Mouse (Mus musculus): ENCODE measurements at regions not wholly inside any gene's neighbourhood (a gene's known extent, or its start where the extent isn't known, plus 50 kb on each side); places are given as distances from the start of the nearest gene placed in this dataset.

- H3K4me1 ChIP-seq (replicated peaks) = 0 out of 2 replicates have a peak, but pooled peaks cover 4% of the 10 kb centered on the region
- 62% methylated on average over 16 of the region's 16 CpGs for WGBS
- no peak for ATAC-seq (ENCODE audit: low FRiP score)
Observed at GRCm38 (mm10) chr13:48717036-48717435, 54.2 kb downstream of the Barx1 start.

GRCm38 (mm10) chr13:48717451-48717850, 54.7 kb downstream of the Barx1 start:
- H3K9me3 ChIP-seq = 0 out of 2 replicates have a peak, but pooled peaks cover 7% of the 10 kb centered on the region
- H3K4me1 ChIP-seq (replicated peaks) = 0 out of 2 replicates have a peak, but pooled peaks cover 4% of the 10 kb centered on the region
- no peak overlapping the region for H3K4me3 ChIP-seq
- H3K27me3 ChIP-seq = no peaks in the 10 kb centered on the region; the same call in 1 of the 2 replicates
- H3K9ac ChIP-seq = no peak overlapping the region
- 70% methylated on average over 10 of the region's 10 CpGs for WGBS
- H3K4me2 ChIP-seq = no peak overlapping the region
- no peak for ATAC-seq (ENCODE audit: low FRiP score)
- no peaks in the 10 kb centered on the region for H3K36me3 ChIP-seq
- H3K27ac ChIP-seq = no peak overlapping the region

More at GRCm38 (mm10) chr13:48717036-48717435, 54.2 kb downstream of the Barx1 start:
- no peaks in the 10 kb centered on the region for H3K36me3 ChIP-seq
- no peak overlapping the region for H3K4me3 ChIP-seq
- no peak overlapping the region for H3K4me2 ChIP-seq
- H3K9ac ChIP-seq = no peak overlapping the region
- no peak overlapping the region for H3K27ac ChIP-seq
- no peaks in the 10 kb centered on the region; the same call in 1 of the 2 replicates for H3K27me3 ChIP-seq
- H3K9me3 ChIP-seq = 0 out of 2 replicates have a peak, but pooled peaks cover 7% of the 10 kb centered on the region

- no peak overlapping the region for H3K27ac ChIP-seq
- H3K4me1 ChIP-seq (replicated peaks) = no peaks in the 10 kb centered on the region
- no peak overlapping the region for H3K4me3 ChIP-seq
- WGBS = 29% methylated on average over 8 of the region's 8 CpGs
- H3K9me3 ChIP-seq = 0 out of 2 replicates have a peak, but pooled peaks cover 7% of the 10 kb centered on the region
- no peak overlapping the region for H3K9ac ChIP-seq
- H3K4me2 ChIP-seq = no peak overlapping the region
- no peak for ATAC-seq (ENCODE audit: low FRiP score)
- no peaks in the 10 kb centered on the region for H3K36me3 ChIP-seq
- H3K27me3 ChIP-seq = peaks cover 21% of the 10 kb centered on the region
Observed at GRCm38 (mm10) chr13:48723676-48724075, 60.9 kb downstream of the Barx1 start.

GRCm38 (mm10) chr13:48726430-48726829, 63.6 kb downstream of the Barx1 start:
- no peak overlapping the region for H3K4me2 ChIP-seq
- no peaks in the 10 kb centered on the region for H3K36me3 ChIP-seq
- H3K27ac ChIP-seq = no peak overlapping the region
- WGBS = 54% methylated on average over 4 of the region's 4 CpGs
- peaks cover 49% of the 10 kb centered on the region for H3K27me3 ChIP-seq
- no peak overlapping the region for H3K9ac ChIP-seq
- H3K4me3 ChIP-seq = no peak overlapping the region
- no peaks in the 10 kb centered on the region for H3K9me3 ChIP-seq
- no peak for ATAC-seq (ENCODE audit: low FRiP score)
- H3K4me1 ChIP-seq (replicated peaks) = peaks cover 10% of the 10 kb centered on the region

GRCm38 (mm10) chr13:48731046-48731996, 68.5 kb downstream of the Barx1 start:
- ATAC-seq (ENCODE audit: low FRiP score) = 0 out of 2 replicates have a peak, but pooled peaks have one; percentile 36
- H3K9ac ChIP-seq = peak overlapping the region; percentile 43
- no peak overlapping the region for H3K27ac ChIP-seq

GRCm38 (mm10) chr13:48732168-48732841, 69.5 kb downstream of the Barx1 start:
- Histone ChIP-seq H3K36me3 (no peaks in the 10 kb centered on the region), H3K9ac (no peak overlapping the region), H3K4me2 (peak overlapping the region; percentile 55), H3K27ac (no peak overlapping the region), H3K9me3 (no peaks in the 10 kb centered on the region), H3K27me3 (peaks cover 82% of the 10 kb centered on the region), H3K4me3 (peak overlapping the region; percentile 31; the same call in 1 of the 2 replicates), H3K4me1 (replicated peaks) (peaks cover 25% of the 10 kb centered on the region)
- WGBS = 3% methylated on average over 29 of the region's 29 CpGs
- no peak for ATAC-seq (ENCODE audit: low FRiP score)

More at GRCm38 (mm10) chr13:48731046-48731996, 68.5 kb downstream of the Barx1 start:
- Histone ChIP-seq H3K27me3 (peaks cover 81% of the 10 kb centered on the region), H3K9me3 (no peaks in the 10 kb centered on the region), H3K4me3 (peak overlapping the region; percentile 31), H3K4me1 (replicated peaks) (peaks cover 25% of the 10 kb centered on the region), H3K36me3 (no peaks in the 10 kb centered on the region), H3K4me2 (peak overlapping the region; percentile 55)
- 2% methylated on average over 50 of the region's 51 CpGs for WGBS

GRCm38 (mm10) chr13:48734985-48735384, 72.2 kb downstream of the Barx1 start:
- no peak overlapping the region for H3K4me3 ChIP-seq
- ATAC-seq (ENCODE audit: low FRiP score) = no peak
- no peak overlapping the region for H3K9ac ChIP-seq
- H3K4me2 ChIP-seq = no peak overlapping the region
- H3K27ac ChIP-seq = no peak overlapping the region
- H3K36me3 ChIP-seq = no peaks in the 10 kb centered on the region
- H3K4me1 ChIP-seq (replicated peaks) = peaks cover 20% of the 10 kb centered on the region
- no peaks in the 10 kb centered on the region for H3K9me3 ChIP-seq
- 73% methylated on average over 9 of the region's 9 CpGs for WGBS
- peaks cover 61% of the 10 kb centered on the region for H3K27me3 ChIP-seq

GRCm38 (mm10) chr13:48745566-48745965, 82.8 kb downstream of the Barx1 start:
- Histone ChIP-seq H3K36me3 (no peaks in the 10 kb centered on the region), H3K4me1 (replicated peaks) (no peaks in the 10 kb centered on the region), H3K9me3 (0 out of 2 replicates have a peak, but pooled peaks cover 3% of the 10 kb centered on the region), H3K4me2 (no peak overlapping the region), H3K27ac (no peak overlapping the region), H3K27me3 (peaks cover 26% of the 10 kb centered on the region; the same call in 1 of the 2 replicates), H3K4me3 (no peak overlapping the region), H3K9ac (no peak overlapping the region)
- WGBS = 54% methylated on average over 5 of the region's 5 CpGs
- ATAC-seq (ENCODE audit: low FRiP score) = no peak

- Histone ChIP-seq H3K27me3 (peaks cover 19% of the 10 kb centered on the region; the same call in 1 of the 2 replicates), H3K9me3 (0 out of 2 replicates have a peak, but pooled peaks cover 3% of the 10 kb centered on the region), H3K27ac (no peak overlapping the region), H3K36me3 (no peaks in the 10 kb centered on the region), H3K4me1 (replicated peaks) (no peaks in the 10 kb centered on the region), H3K4me2 (no peak overlapping the region), H3K4me3 (no peak overlapping the region), H3K9ac (no peak overlapping the region)
- no peak for ATAC-seq (ENCODE audit: low FRiP score)
- WGBS = 60% methylated on average over 7 of the region's 7 CpGs
Observed at GRCm38 (mm10) chr13:48746301-48746700, 83.5 kb downstream of the Barx1 start.
